Mouse (Mus musculus) urinary bladder, postnatal 4 days (tissue): ENCODE measurements around the gene Elp5.
"Not testable (repeated sequence)": the region's sequence is repeated elsewhere in the genome, so short reads cannot be mapped to it uniquely, and the experiment has no call there.

ENCODE experiments used
- DNase-seq, 2 experiments: peaks; one replicate each; pipeline ENCODE4 v3.0.0; 2021 to 2022; ENCODE audit warnings: low spot score in 2 of 2

The Elp5 gene

DNA sequence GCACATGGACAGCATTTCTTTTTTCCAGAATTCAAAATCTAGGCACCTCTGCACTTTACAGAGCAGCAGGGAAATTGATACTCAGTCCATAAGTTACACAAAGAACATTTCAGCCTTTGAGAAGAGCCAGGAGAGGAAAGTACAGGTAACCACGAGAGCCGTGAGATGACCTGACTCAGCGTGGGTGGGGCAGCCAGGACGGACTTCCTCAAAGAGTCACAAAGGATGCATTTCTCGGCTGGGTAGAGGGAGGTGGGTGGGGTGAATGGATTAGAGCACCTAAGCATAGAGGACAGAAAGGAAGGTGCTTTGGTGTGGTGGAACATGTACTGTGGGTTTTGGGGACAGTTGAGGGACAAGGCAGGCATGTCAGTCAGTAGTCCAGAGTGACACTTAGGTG, 20.5 kb downstream of the Elp5 start:
- DNase-seq: no peak

DNA sequence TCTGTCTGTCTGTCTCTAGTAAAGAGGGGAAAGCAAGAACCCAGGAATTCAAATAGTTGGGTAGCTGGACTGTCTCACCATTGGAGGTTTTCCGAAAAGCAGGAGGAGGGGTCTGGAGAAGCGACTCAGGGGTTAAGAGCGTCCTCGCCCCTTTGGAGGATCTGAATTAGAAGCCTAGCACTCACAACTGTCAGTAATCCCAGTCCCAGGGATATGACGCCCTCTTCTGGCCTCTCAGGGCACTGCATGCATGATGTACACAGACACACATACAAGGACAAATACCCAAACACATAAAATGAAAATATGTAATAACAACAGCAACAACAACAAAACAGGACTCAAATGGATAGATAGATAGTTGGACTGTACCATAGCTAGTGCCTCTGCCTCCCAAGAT, 21.7 kb downstream of the Elp5 start:
- DNase-seq: no peak

- DNase-seq: no peak
Observed at GRCm38 (mm10) chr11:69956218-69956617, 26.1 kb downstream of the Elp5 start.

- DNase-seq: not testable (repeated sequence)
Observed at GRCm38 (mm10) chr11:69955618-69956017, 26.7 kb downstream of the Elp5 start.

GRCm38 (mm10) chr11:69953267-69953915, 28.9 kb downstream of the Elp5 start:
- DNase-seq: no peak

DNA sequence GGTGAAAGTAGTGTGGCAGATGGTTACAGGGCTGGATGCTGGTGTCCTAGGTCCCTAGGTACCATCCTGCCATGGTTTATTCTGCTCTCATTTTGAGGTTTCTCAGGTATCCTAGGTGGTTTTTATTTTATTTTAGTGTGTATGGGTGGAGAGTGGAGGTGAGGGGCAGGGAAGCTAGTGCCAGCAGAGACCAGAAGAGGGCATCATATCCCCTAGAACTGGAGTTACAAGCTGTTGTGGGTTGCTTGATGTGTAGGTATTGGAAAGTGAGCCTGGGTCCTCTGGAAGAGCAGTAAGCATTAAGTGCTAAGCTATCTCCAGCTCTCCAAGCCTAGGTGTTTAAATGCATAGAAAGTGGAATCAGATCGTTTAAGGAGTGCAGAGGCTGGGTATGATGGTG, 30.0 kb downstream of the Elp5 start:
- DNase-seq: no peak

DNA sequence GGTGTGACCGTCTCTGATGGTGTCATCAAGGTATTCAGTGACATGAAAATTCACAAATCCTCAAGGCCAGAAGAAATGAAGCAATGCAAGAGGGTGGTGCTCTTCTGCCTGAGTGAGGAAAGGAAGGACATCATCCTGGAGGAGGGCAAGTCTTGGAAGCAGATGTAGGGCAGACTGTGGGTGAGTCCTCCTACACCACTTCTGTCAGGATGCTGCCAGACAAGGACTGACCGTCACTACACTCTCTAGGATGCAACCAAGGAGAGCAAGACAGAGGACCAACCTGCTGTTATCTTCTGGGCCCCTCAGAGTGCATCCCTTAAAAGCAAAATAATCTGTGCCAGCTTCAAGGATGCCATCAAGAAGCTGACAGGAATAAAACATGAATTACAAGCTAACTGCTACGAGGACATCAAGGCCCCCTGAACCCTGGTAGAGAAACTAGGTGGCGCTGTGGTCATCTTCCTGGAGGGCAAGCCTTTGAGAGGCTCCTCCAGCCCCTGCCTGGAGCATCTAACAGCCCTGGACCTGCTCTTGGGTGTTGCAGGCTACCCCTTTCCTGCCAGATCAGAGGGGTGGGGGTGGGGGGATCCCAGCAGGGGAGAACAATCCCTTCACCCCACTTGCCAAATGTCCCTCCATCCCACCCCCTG, 31.4 kb downstream of the Elp5 start:
- no peak for DNase-seq

DNA sequence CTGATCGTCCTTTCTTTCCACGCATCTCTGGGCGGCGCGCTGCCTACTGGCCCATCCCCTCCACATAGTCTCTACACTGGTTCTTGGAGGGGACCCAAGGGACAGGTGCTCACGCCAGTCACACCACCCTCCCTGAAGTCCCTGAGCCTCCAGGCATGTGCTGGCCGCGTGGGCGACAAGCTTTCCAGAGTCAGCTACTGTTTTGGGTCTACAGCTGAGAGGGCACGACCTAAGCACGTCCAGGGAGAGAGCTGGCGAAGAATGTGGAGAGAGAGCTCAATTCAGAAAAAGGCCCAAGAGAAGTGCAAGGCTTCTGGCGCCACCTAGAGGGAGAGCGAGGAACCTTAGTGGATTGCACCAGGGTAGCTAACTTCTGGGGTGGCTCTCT, 33.6 kb downstream of the Elp5 start:
- peak; percentile 79 to 86 for DNase-seq

- peak; percentile 93 to 96 for DNase-seq
Observed at GRCm38 (mm10) chr11:69948066-69948762, 34.1 kb downstream of the Elp5 start, which contains the start of gene Slc2a4. TSS of gene Slc2a4 (minus strand) at chr11:69948188.

- DNase-seq: peak in 1 of 2 experiments; percentile 55
Observed at GRCm38 (mm10) chr11:69947337-69948065, 34.8 kb downstream of the Elp5 start.

- DNase-seq: no peak
Observed at GRCm38 (mm10) chr11:69945997-69946891, 36.1 kb downstream of the Elp5 start.

DNA sequence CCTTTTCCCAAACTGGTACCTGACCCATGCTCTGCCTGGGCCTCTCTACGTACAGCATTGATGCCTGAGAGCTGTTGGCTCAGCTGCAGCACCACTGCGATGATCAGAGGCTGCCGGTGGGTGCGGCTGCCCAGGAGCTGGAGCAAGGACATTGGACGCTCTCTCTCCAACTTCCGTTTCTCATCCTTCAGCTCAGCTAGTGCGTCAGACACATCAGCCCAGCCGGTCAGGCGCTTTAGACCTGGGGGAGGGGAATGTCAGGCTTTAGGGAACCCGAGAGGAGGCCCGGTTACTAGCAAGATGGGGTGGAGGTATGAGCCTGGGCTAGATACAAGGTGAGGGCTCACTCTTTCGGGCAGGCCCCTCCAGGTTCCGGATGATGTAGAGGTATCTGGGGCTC, 37.1 kb downstream of the Elp5 start:
- DNase-seq: no peak

DNA sequence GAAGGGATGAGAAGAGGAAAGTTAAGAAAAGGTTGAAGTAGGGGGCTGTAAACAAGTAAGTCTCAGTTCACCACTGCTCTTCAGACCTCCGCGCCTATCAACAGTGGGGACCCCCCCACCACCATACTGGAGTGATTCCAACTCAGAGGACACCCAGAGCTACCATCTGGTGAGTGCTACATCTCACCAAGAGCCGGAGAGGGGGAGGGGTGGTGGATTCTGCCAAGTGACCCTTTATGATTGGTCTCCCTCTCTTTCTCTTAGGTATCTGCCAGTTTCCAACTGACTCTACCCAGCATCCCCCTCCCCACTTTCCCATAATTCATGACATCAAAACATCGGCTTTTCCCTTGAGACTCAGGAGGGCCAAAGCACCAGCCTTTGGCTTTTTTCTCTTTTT, 41.4 kb downstream of the Elp5 start:
- DNase-seq: no peak

DNA sequence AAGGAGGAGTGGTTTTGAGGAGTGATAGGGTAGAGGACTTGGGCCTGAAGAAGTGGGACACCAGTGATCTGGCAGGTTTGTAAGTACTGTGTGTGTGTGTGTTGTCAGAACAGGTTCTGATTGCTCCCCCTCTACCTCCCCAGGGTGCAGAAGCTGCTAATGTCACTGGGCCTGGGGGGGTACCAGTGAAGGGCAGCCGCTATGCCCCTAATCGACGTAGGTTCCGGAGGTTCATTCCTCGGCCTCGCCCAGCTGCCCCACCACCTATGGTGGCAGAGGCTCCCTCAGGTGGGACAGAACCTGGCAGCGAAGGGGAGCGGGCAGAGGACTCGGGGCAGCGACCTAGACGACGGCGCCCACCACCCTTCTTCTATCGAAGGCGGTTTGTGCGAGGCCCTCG, 42.6 kb downstream of the Elp5 start:
- no peak for DNase-seq

DNA sequence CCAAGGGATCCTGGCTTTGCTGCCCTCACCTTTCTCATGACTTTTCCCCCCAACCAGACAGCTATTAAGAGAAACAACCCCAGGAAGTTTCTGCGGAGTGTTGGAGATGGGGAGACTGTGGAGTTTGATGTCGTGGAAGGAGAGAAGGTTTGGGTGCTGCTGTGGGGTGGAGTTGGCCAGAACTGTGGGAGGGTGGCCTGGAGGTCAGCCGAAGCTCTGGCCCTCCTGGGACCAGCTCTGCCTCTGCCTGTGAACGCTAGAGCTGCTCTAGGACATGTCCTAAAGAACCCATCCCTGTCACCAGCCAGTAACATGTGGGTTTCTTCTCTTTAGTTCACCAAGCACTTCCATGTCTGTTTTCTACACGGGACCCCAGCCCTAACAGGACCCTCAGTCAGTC, 43.1 kb downstream of the Elp5 start:
- DNase-seq: no peak

DNA sequence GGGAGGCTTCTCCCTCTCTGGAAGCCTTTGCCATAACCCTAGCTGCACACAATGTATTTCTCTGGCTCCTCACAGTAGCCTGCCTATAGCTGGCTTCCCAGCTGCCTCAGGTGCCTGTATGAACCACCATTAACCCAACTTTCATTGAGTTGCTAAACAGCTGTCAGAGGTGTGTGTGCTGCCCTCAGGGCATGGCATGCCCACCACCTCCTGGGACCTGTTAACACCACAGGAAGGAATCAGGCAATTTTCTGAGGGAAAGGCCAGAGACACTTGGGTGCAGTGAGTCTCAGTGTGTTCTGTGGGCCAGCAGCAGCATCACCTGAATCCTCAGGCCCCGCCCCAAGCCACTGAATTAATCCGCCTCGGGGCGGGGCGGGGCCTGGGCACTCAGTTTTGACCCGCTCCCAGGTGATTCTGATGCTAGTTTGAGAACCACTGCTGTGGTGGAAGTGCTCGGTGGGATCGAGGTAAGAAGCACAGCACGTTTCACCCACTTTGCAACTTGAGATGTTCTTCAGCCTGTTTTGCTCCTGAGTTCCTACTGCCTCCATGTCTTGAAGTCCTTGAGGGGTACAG, 43.8 kb downstream of the Elp5 start:
- DNase-seq: no peak

GRCm38 (mm10) chr11:69937834-69938233, 44.5 kb downstream of the Elp5 start:
- DNase-seq: no peak

DNA sequence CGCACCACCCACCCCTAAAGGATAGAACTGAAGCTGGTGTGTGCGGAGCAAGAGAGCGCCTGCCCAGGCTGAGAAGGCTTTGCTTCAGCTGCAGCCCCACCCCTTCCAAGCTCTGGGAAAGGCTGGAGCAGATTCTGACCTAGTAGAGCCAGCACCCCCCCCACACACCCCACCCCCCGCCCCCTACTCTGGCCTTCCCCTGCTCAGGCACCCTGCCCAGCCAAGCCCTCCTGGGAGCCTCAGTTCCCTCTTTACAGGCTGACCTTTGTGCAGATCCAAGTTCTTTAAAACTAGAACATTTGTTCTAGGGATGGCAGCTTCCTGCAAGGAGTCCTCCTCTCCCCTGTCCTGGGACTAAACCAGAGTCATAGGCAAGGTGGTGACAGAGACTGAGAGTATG, 44.9 kb downstream of the Elp5 start:
- peak; percentile 47 to 63 for DNase-seq

GRCm38 (mm10) chr11:69936714-69937347, 45.5 kb downstream of the Elp5 start:
- no peak for DNase-seq

DNA sequence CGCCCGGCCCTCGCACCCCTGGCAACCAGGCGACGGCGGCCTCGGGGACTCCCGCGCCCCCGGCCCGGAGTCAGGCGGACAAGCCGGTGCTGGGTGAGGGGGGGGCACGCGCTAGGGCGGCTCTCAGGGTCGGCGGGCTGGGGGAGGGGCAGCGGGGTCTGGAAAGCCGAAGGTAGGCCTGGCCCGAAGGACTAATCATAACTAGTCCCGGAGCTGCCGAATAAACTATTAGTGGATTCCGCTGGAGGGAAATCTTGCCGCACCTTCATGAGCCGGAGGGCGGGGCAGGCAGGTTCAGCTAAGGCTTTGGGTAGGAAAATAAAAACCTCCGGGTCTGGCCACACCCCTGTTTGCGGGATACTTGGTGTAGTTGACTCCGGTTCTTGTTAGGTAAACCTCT, 46.2 kb downstream of the Elp5 start:
- no peak for DNase-seq
